Mouse (Mus musculus): Measurements from ENCODE around the gene Fam168b. TPM values are rescaled to one million over a fixed set of nuclear protein-coding genes. Genes with fewer than 3 reads are reported as not detected.

The Fam168b gene
- polyA plus RNA-seq, 1 experiment from 2014 or later, result 112 TPM

- WGBS, result under 1% methylated on average over 47 of the region's 47 CpGs
- Histone ChIP-seq H3K4me3 (peak overlapping the region; percentile 79), H3K27me3 (ENCODE audit: poor library complexity, severe bottlenecking) (peaks cover 15% of the 10 kb centered on the region; the same call in 1 of the 2 replicates), H3K9me3 (no peaks in the 10 kb centered on the region), H3K27ac (peak overlapping the region; percentile 84), H3K4me1 (peaks cover 36% of the 10 kb centered on the region), H3K36me3 (replicated peaks) (0 out of 2 replicates have a peak, but pooled peaks cover 7% of the 10 kb centered on the region)
- DNase-seq (ENCODE audit: extremely low spot score, low spot score), result peak; percentile 62
Observed at GRCm38 (mm10) chr1:34801616-34802289, 41.1 kb downstream of the Fam168b start.

GRCm38 (mm10) chr1:34799140-34799539 lies 43.7 kb downstream of the Fam168b start:
- H3K36me3 ChIP-seq (replicated peaks), result 0 out of 2 replicates have a peak, but pooled peaks cover 4% of the 10 kb centered on the region
- H3K27me3 ChIP-seq (ENCODE audit: poor library complexity, severe bottlenecking), result no peaks in the 10 kb centered on the region; the same call in 1 of the 2 replicates
- H3K27ac ChIP-seq, result no peak overlapping the region
- H3K9me3 ChIP-seq, result no peaks in the 10 kb centered on the region
- no peak overlapping the region for H3K4me3 ChIP-seq
- WGBS, result 74% methylated on average over 2 of the region's 2 CpGs
- H3K4me1 ChIP-seq, result peaks cover 20% of the 10 kb centered on the region
- DNase-seq (ENCODE audit: extremely low spot score, low spot score), result no peak

GRCm38 (mm10) chr1:34793304-34794300 lies 49.3 kb downstream of the Fam168b start:
- Histone ChIP-seq H3K36me3 (replicated peaks) (no peaks in the 10 kb centered on the region), H3K27ac (no peak overlapping the region), H3K27me3 (ENCODE audit: poor library complexity, severe bottlenecking) (no peaks in the 10 kb centered on the region), H3K4me3 (no peak overlapping the region), H3K4me1 (peaks cover 7% of the 10 kb centered on the region), H3K9me3 (no peaks in the 10 kb centered on the region)
- WGBS, result 87% methylated on average over 19 of the region's 19 CpGs
- DNase-seq (ENCODE audit: extremely low spot score, low spot score), result no peak

- WGBS, result 76% methylated on average over 6 of the region's 6 CpGs
- DNase-seq (ENCODE audit: extremely low spot score, low spot score), result no peak
- Histone ChIP-seq H3K9me3 (no peaks in the 10 kb centered on the region), H3K4me3 (no peak overlapping the region), H3K36me3 (replicated peaks) (no peaks in the 10 kb centered on the region), H3K27me3 (ENCODE audit: poor library complexity, severe bottlenecking) (no peaks in the 10 kb centered on the region), H3K4me1 (no peaks in the 10 kb centered on the region), H3K27ac (no peak overlapping the region)
Observed at GRCm38 (mm10) chr1:34783538-34784161, 59.2 kb downstream of the Fam168b start.

GRCm38 (mm10) chr1:34775870-34776269 lies 67.0 kb downstream of the Fam168b start:
- H3K36me3 ChIP-seq (replicated peaks), result no peaks in the 10 kb centered on the region
- H3K4me3 ChIP-seq, result no peak overlapping the region
- H3K27ac ChIP-seq, result no peak overlapping the region
- WGBS, result 88% methylated on average over 3 of the region's 3 CpGs
- no peaks in the 10 kb centered on the region for H3K4me1 ChIP-seq
- no peaks in the 10 kb centered on the region for H3K27me3 ChIP-seq (ENCODE audit: poor library complexity, severe bottlenecking)
- no peak for DNase-seq (ENCODE audit: extremely low spot score, low spot score)
- peaks cover 7% of the 10 kb centered on the region for H3K9me3 ChIP-seq

GRCm38 (mm10) chr1:34768875-34769274 lies 74.0 kb downstream of the Fam168b start:
- H3K4me1 ChIP-seq, result no peaks in the 10 kb centered on the region
- DNase-seq (ENCODE audit: extremely low spot score, low spot score), result no peak
- no peaks in the 10 kb centered on the region for H3K36me3 ChIP-seq (replicated peaks)
- H3K27me3 ChIP-seq (ENCODE audit: poor library complexity, severe bottlenecking), result no peaks in the 10 kb centered on the region
- WGBS, result 77% methylated on average over 6 of the region's 6 CpGs
- no peak overlapping the region for H3K27ac ChIP-seq
- H3K4me3 ChIP-seq, result no peak overlapping the region
- H3K9me3 ChIP-seq, result no peaks in the 10 kb centered on the region

GRCm38 (mm10) chr1:34767851-34768250 lies 75.0 kb downstream of the Fam168b start:
- H3K9me3 ChIP-seq, result no peaks in the 10 kb centered on the region
- WGBS, result 83% methylated on average over 4 of the region's 4 CpGs

GRCm38 (mm10) chr1:34766899-34767298 lies 76.0 kb downstream of the Fam168b start:
- no peak overlapping the region for H3K4me3 ChIP-seq
- DNase-seq (ENCODE audit: extremely low spot score, low spot score), result no peak
- H3K9me3 ChIP-seq, result no peaks in the 10 kb centered on the region
- H3K27ac ChIP-seq, result no peak overlapping the region
- H3K36me3 ChIP-seq (replicated peaks), result no peaks in the 10 kb centered on the region
- 77% methylated on average over 1 of the region's 1 CpGs for WGBS
- no peaks in the 10 kb centered on the region for H3K27me3 ChIP-seq (ENCODE audit: poor library complexity, severe bottlenecking)
- H3K4me1 ChIP-seq, result no peaks in the 10 kb centered on the region

More at GRCm38 (mm10) chr1:34767851-34768250, 75.0 kb downstream of the Fam168b start:
- no peaks in the 10 kb centered on the region for H3K27me3 ChIP-seq (ENCODE audit: poor library complexity, severe bottlenecking)
- no peak for DNase-seq (ENCODE audit: extremely low spot score, low spot score)
- H3K4me1 ChIP-seq, result no peaks in the 10 kb centered on the region
- no peak overlapping the region for H3K4me3 ChIP-seq
- H3K36me3 ChIP-seq (replicated peaks), result no peaks in the 10 kb centered on the region
- H3K27ac ChIP-seq, result no peak overlapping the region

Other genes with a start within 250 kb of the Fam168b start
- 43.2 and 44.7 TPM in 2 replicates for gene Plekhb2, start 6.9 kb upstream of the Fam168b start, polyA plus RNA-seq (2016; fragmentation: Nextera tagmentation; extraction: Ambion mirVana)

Data from forebrain, embryonic 10.5 days (tissue).